Mouse (Mus musculus) monocyte, adult 5-6 weeks (primary cell): ENCODE data around the gene Hectd2. TPM values are rescaled to one million over a fixed set of nuclear protein-coding genes. Genes with fewer than 3 reads are reported as not detected.
A peak's percentile ranks its signal among the peaks of the same experiment; 100 is the strongest.

Source experiments
- ATAC-seq: fragments of 153-309, 156-312 bp; replicated peaks from 2 replicates; pipeline ENCODE4 v1.8.0; 2017; ENCODE audit warnings: mild to moderate bottlenecking; ENCODE audit not compliant: low TSS enrichment, insufficient number of reproducible peaks, severe bottlenecking, poor library complexity, low FRiP score
- total RNA-seq: library from RNA; stranded (forward); fragments of 200-1000, 200-491, 200-594 nt; gene quantifications from 3 replicates; pipeline ENCODE4 v1.2.3, GENCODE M21; 2017

The Hectd2 gene
- 2.9 to 7.4 TPM (median 6.0 TPM) in 3 replicates for total RNA-seq

- ATAC-seq, result peak; percentile 62
Measured at GRCm38 (mm10) chr19:36554046-36554784, at the start of gene Hectd2. Hectd2 (plus strand) TSS chr19:36554639.

GRCm38 (mm10) chr19:36504716-36505115 lies 49.7 kb upstream of the Hectd2 start:
- ATAC-seq, result no peak

GRCm38 (mm10) chr19:36511305-36511704 lies 43.1 kb upstream of the Hectd2 start:
- no peak for ATAC-seq

- no peak for ATAC-seq
Measured at GRCm38 (mm10) chr19:36518461-36518860, 36.0 kb upstream of the Hectd2 start.

- no peak for ATAC-seq
Measured at GRCm38 (mm10) chr19:36521568-36521967, 32.9 kb upstream of the Hectd2 start.

- ATAC-seq, result no peak
Measured at GRCm38 (mm10) chr19:36522558-36523195, 31.8 kb upstream of the Hectd2 start.

- ATAC-seq, result no peak
Measured at GRCm38 (mm10) chr19:36525071-36525470, 29.4 kb upstream of the Hectd2 start.

- no peak for ATAC-seq
Measured at GRCm38 (mm10) chr19:36533082-36533481, 21.4 kb upstream of the Hectd2 start.

GRCm38 (mm10) chr19:36534011-36534765 lies 20.3 kb upstream of the Hectd2 start:
- no peak for ATAC-seq

GRCm38 (mm10) chr19:36534766-36535140 lies 19.7 kb upstream of the Hectd2 start:
- ATAC-seq, result no peak

- no peak for ATAC-seq
Measured at GRCm38 (mm10) chr19:36535186-36535585, 19.3 kb upstream of the Hectd2 start.

- no peak for ATAC-seq
Measured at GRCm38 (mm10) chr19:36535878-36536277, 18.6 kb upstream of the Hectd2 start.

GRCm38 (mm10) chr19:36536929-36537328 lies 17.5 kb upstream of the Hectd2 start:
- no peak for ATAC-seq

- 0 out of 2 replicates have a peak, but pooled peaks have one; percentile 71 for ATAC-seq
Measured at GRCm38 (mm10) chr19:36538528-36538927, 15.9 kb upstream of the Hectd2 start.

GRCm38 (mm10) chr19:36539311-36539710 lies 15.1 kb upstream of the Hectd2 start:
- no peak for ATAC-seq

GRCm38 (mm10) chr19:36540012-36540606 lies 14.3 kb upstream of the Hectd2 start:
- ATAC-seq, result no peak

GRCm38 (mm10) chr19:36540776-36541175 lies 13.7 kb upstream of the Hectd2 start:
- ATAC-seq, result no peak

GRCm38 (mm10) chr19:36553561-36554045 lies 836 bp upstream of the Hectd2 start:
- no peak for ATAC-seq
